Mouse (Mus musculus) hindbrain, embryonic 13.5 days (tissue): ENCODE data around the gene Nfkbie. TPM values are rescaled to one million over a fixed set of nuclear protein-coding genes. Genes with fewer than 3 reads are reported as not detected.

Source experiments
- ATAC-seq: fragments of 200-750 bp; cut with Nextera tagmentation; 2 replicates; pipeline ENCODE4 v1.8.0; 2017; ENCODE audit warnings: moderate TSS enrichment; ENCODE audit not compliant: low FRiP score
- H3K27ac ChIP-seq: fragments of 300-500 bp; sonication (generic); 2 replicates; pipeline ENCODE4 v1.5.1; 2015; ENCODE audit warnings: inconsistent platforms, mild to moderate bottlenecking, moderate library complexity
- H3K27me3 ChIP-seq: fragments of 300-500 bp; sonication (generic); 2 replicates; pipeline ENCODE4 v1.6.1; 2015; ENCODE audit warnings: mild to moderate bottlenecking, inconsistent platforms
- H3K36me3 ChIP-seq: fragments of 300-500 bp; sonication (generic); 2 replicates; pipeline ENCODE4 v1.6.1; 2015; ENCODE audit warnings: mild to moderate bottlenecking, inconsistent platforms
- H3K4me1 ChIP-seq: fragments of 300-500 bp; sonication (generic); replicated peaks from 2 replicates; pipeline ENCODE4 v1.6.1; 2015; ENCODE audit warnings: inconsistent platforms
- H3K4me2 ChIP-seq: fragments of 300-500 bp; sonication (generic); 2 replicates; pipeline ENCODE4 v1.6.1; 2015; ENCODE audit warnings: inconsistent platforms, mild to moderate bottlenecking, moderate library complexity
- H3K4me3 ChIP-seq: fragments of 300-500 bp; sonication (generic); 2 replicates; pipeline ENCODE4 v1.5.1; 2015; ENCODE audit warnings: mild to moderate bottlenecking, inconsistent platforms
- H3K9ac ChIP-seq: fragments of 300-500 bp; sonication (generic); 2 replicates; pipeline ENCODE4 v1.6.1; 2015; ENCODE audit warnings: mild to moderate bottlenecking, inconsistent platforms
- H3K9me3 ChIP-seq: fragments of 300-500 bp; sonication (generic); 2 replicates; pipeline ENCODE4 v1.6.1; 2016; ENCODE audit warnings: inconsistent platforms
- WGBS: fragments of 180-500 bp; shearing (Covaris S2); methylation state at CpG from one replicate; pipeline ENCODE4 v1.1.7; 2015; 5-methylcytosine and 5-hydroxymethylcytosine counted together
- polyA plus RNA-seq: library from polyadenylated mRNA; unstranded; fragments of >200 nt; fragmentation: Nextera tagmentation; extraction: Ambion mirVana; gene quantifications from 2 replicates; pipeline ENCODE4 v1.2.1, GENCODE M21; 2015

Gene Nfkbie
- polyA plus RNA-seq, 1 experiment from 2014 or later, result 6.5 TPM

DNA sequence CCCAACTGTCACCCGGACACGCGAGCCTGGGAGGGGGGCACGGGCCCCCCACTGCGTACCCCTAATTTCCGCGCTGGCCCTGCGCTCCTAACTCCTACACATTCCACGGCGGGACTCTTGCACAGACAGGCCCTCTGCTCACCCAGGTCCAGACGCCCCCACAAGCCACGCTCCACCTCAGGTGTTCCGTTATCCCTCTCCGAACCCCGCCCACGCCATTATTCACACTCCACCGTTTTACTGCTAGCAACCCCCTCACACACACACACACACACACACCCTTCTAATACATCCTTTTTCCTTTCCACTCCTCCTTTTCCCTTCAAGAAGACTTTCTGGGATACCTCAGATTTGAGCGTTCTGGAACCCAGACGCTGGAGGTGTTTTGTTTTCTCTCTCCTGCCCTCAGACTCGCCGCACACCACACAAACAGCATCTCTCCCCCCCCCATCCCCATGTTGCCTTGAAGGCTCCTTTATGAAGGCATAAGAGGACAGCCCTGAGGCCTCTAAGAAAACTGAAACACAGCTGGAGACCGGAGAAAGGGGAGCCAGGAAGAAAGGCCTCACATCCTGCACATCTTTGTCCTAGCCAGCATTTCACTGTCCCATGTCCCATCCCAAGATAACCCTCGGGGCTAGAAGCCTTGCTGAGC, 40.4 kb downstream of the Nfkbie start:
- H3K4me3 ChIP-seq, result peak overlapping the region; percentile 47
- ATAC-seq, result peak; percentile 36
- H3K27me3 ChIP-seq, result peaks cover 50% of the 10 kb centered on the region
- H3K36me3 ChIP-seq, result no peaks in the 10 kb centered on the region
- 5% methylated on average over 23 of the region's 23 CpGs for WGBS
- peak overlapping the region; percentile 62 for H3K27ac ChIP-seq
- peak overlapping the region; percentile 92 for H3K4me2 ChIP-seq
- peak overlapping the region; percentile 73 for H3K9ac ChIP-seq
- peaks cover 69% of the 10 kb centered on the region for H3K4me1 ChIP-seq
- no peaks in the 10 kb centered on the region for H3K9me3 ChIP-seq

DNA sequence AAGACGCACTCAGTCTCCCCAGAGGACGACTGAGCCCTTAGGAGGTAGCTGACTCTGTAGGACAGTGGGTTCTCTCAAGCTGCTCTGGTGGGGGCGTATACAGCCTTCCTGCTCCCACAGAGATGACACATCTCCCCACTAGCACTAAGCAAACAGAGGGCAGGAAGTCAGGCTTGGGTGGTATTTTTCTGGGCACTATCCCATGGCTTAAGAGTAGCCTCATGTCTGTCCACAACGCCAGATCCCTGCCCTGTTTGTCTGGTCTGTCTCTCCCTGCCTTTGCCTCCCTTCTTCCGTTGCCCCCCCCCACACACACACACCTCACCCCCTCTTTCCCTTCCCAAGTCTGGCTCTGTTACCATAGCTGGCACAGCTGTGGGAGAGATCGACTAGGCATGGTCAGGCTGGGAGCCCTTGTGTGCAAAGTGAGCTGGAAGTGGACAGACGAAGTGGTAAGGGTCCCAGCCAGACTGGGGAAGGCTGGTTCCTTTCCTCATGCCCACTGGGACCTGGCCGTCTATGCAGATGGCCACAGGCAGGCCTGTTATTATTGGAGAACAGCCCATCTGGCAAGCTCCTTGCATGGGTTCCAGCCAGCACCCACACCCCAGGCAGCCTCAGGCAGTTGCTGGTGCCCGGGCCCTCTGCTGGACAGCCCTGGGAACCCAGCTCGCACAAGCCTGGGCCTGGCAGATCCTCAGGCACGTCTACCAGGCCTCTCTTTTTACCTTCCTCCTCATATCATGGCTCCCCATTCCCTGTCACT, 41.3 kb downstream of the Nfkbie start:
- WGBS, result 21% methylated on average over 11 of the region's 11 CpGs
- H3K27ac ChIP-seq, result peak overlapping the region; percentile 62
- peaks cover 71% of the 10 kb centered on the region for H3K4me1 ChIP-seq
- ATAC-seq, result no peak
- no peak overlapping the region for H3K4me2 ChIP-seq
- no peaks in the 10 kb centered on the region for H3K9me3 ChIP-seq
- no peak overlapping the region for H3K9ac ChIP-seq
- H3K36me3 ChIP-seq, result no peaks in the 10 kb centered on the region
- H3K4me3 ChIP-seq, result no peak overlapping the region
- peaks cover 60% of the 10 kb centered on the region for H3K27me3 ChIP-seq

DNA sequence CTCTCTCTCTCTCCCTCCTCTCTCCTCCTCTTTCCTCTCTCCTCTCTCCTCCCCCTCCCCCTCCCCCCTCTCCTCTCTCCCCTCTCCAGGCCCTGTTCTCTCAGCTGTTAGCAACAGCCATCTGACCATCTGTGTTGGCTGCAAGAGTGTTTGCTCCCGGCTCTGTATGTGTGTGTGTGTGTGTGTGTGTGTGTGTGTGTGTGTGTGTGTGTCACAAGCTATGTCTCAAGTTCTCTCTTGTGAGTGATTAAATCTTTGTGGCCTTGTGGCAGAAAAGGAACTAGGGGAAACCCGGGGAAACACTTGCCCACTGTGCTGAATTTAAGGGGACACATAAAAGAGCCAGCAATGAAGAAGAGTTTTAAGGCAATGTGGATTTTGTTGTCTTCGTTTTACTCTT, 42.3 kb downstream of the Nfkbie start:
- H3K27ac ChIP-seq, result no peak overlapping the region

DNA sequence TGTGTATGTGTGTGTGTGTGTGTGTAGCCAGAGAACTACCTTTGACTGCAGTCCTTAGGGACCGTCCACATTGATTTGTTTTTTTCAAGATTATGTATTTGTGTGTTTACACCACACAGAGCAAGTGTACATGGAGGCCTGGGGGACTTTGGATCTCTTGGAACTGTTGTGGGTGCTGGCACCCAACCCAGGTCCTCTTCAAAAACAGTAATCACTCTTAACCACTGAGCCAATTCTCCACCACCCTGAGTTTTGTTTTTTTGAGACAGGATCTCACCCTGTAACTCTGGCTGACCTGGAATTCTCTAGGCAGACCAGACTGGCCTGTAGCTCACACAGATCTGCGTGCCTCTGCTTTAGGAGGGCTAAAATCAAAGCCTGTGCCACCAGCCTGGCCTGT, 42.9 kb downstream of the Nfkbie start:
- no peak overlapping the region for H3K9ac ChIP-seq
- no peak overlapping the region for H3K27ac ChIP-seq
- H3K4me1 ChIP-seq, result peaks cover 60% of the 10 kb centered on the region
- H3K36me3 ChIP-seq, result no peaks in the 10 kb centered on the region
- H3K9me3 ChIP-seq, result no peaks in the 10 kb centered on the region
- H3K4me3 ChIP-seq, result no peak overlapping the region
- H3K4me2 ChIP-seq, result no peak overlapping the region
- ATAC-seq, result no peak
- 96% methylated on average over 2 of the region's 2 CpGs for WGBS
- peaks cover 58% of the 10 kb centered on the region for H3K27me3 ChIP-seq

More for the DNA sequence above, 42.3 kb downstream of the Nfkbie start:
- no peak overlapping the region for H3K4me3 ChIP-seq
- H3K9ac ChIP-seq, result no peak overlapping the region
- H3K9me3 ChIP-seq, result no peaks in the 10 kb centered on the region
- H3K4me1 ChIP-seq, result peaks cover 65% of the 10 kb centered on the region
- no peak for ATAC-seq
- whole genome bisulfite sequencing, result 51% methylated on average over 3 of the region's 3 CpGs
- no peaks in the 10 kb centered on the region for H3K36me3 ChIP-seq
- no peak overlapping the region for H3K4me2 ChIP-seq
- H3K27me3 ChIP-seq, result peaks cover 61% of the 10 kb centered on the region

DNA sequence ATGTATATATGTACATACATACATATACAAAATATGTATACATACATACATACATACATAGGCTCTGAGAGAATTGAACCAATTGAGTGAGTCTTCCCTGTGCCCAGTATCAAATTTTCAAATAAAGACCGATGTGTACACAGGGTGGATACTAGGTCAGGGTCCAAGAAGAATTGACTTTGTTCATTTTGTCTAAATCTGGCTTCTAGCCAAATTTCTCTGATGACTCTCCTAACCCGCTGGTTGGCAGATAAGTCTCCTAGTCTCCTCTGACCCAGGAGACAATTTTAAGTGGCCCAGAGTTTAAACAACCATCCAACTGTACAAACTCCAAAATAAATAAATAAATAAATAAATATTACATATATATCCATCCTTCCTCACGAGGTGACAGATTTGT, 43.4 kb downstream of the Nfkbie start:
- Histone ChIP-seq H3K4me3 (no peak overlapping the region), H3K27me3 (peaks cover 56% of the 10 kb centered on the region), H3K4me1 (peaks cover 54% of the 10 kb centered on the region), H3K9ac (no peak overlapping the region), H3K9me3 (no peaks in the 10 kb centered on the region), H3K27ac (no peak overlapping the region), H3K4me2 (peak overlapping the region; percentile 56), H3K36me3 (no peaks in the 10 kb centered on the region)
- ATAC-seq, result no peak
- WGBS, result 34% methylated on average over 3 of the region's 3 CpGs

DNA sequence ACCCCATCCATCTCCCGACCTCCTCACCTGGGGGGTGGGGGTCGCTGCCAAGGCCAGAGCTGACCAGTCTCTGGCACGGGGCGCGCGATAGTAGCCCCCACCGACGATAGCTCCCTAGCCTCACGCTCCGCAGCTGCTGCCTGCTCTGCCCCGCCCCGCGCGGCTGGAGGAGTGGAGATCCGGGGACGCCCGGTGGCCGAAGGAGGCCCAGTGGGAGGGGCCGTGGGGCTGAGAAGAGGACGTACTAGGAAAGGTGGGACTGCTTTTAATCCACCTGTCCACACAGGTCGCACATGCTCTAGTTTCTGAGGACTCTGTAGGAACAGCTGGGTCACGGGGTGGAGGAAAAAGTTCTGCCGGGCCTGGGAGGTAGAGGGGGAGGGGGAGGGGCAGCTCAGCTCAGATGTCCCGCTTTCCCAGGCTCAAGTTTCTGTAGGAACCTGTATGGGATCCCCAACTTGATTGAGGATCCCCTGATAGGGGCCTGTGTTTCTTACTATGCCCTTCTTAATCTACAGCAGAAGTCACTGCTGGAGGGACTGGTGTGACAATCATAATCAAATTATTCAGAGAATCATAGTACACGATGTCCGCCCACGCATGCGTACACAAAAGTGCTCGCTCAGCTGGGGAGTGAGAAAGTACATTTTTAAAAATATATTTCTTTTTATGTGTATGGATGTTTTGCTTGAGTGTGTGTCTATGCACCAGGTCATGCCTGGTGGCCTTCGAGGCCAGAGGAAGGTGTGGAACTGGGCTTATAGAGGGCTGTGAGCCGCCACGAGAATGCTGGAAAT, 44.1 kb downstream of the Nfkbie start, which contains the start of gene Slc29a1:
Gene Slc29a1, minus strand, starts transcription at position 161 of the 797 bp plus-strand sequence.
- H3K4me1 ChIP-seq, result peaks cover 47% of the 10 kb centered on the region
- no peak within 1 kb of the TSS for H3K27ac ChIP-seq
- no peaks in the 10 kb centered on the region for H3K36me3 ChIP-seq
- H3K9me3 ChIP-seq, result no peaks in the 10 kb centered on the region
- peak within 1 kb of the TSS; percentile 68 for H3K9ac ChIP-seq
- ATAC-seq, result no peak
- peaks cover 48% of the 10 kb centered on the region for H3K27me3 ChIP-seq
- H3K4me2 ChIP-seq, result peak within 1 kb of the TSS; percentile 56
- peak within 1 kb of the TSS; percentile 32 for H3K4me3 ChIP-seq
- 15% methylated on average over 32 of the region's 32 CpGs for WGBS

DNA sequence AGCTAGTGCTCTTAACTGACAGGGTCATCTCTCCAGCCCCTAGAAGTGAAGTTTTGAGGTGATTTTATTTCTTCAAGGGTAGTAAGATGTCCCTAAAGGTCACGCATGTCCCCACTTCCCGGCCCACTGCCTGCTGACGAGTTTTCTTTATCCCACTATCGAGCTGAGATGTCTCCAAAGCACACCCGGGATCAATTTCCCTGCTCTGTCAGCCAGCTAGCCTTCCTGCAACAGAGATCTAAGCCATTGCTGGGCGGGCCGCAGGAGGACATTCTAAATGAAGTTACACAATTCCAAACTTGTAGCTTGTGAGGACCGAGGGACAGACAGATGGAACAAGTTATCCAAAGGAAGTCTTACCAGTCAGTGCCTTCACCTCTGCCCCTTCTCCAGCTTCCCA, 44.8 kb downstream of the Nfkbie start:
- H3K4me1 ChIP-seq, result peaks cover 41% of the 10 kb centered on the region
- ATAC-seq, result no peak
- no peak overlapping the region for H3K4me3 ChIP-seq
- H3K36me3 ChIP-seq, result no peaks in the 10 kb centered on the region
- H3K27me3 ChIP-seq, result peaks cover 42% of the 10 kb centered on the region
- WGBS, result 56% methylated on average over 8 of the region's 8 CpGs
- no peak overlapping the region for H3K4me2 ChIP-seq
- no peaks in the 10 kb centered on the region for H3K9me3 ChIP-seq
- no peak overlapping the region for H3K27ac ChIP-seq
- no peak overlapping the region for H3K9ac ChIP-seq

DNA sequence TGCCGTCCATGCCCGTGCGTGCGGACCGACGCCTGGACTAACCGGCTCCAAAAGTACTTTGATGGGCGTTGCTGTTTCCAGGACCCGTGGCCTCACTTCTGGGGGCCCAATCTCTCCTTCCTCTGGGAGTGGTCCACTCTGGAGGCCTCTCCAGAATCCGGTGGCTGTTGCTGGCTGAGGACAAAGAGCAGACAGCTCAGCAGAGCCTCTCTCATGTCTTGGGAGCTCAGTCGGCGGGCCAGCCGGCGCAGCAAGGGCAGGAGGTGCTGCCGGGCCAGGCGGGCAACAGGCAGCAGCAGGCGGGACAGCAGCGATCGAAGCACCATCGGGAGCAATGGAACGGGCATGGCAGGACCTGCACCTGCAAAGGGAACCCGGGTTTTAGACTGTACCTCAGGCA, 45.8 kb downstream of the Nfkbie start:
- H3K27ac ChIP-seq, result no peak overlapping the region
- no peak overlapping the region for H3K4me2 ChIP-seq
- no peaks in the 10 kb centered on the region for H3K36me3 ChIP-seq
- no peak for ATAC-seq
- no peak overlapping the region for H3K9ac ChIP-seq
- H3K9me3 ChIP-seq, result no peaks in the 10 kb centered on the region
- WGBS, result 13% methylated on average over 22 of the region's 22 CpGs
- H3K27me3 ChIP-seq, result peaks cover 39% of the 10 kb centered on the region
- no peak overlapping the region for H3K4me3 ChIP-seq
- peaks cover 30% of the 10 kb centered on the region for H3K4me1 ChIP-seq

DNA sequence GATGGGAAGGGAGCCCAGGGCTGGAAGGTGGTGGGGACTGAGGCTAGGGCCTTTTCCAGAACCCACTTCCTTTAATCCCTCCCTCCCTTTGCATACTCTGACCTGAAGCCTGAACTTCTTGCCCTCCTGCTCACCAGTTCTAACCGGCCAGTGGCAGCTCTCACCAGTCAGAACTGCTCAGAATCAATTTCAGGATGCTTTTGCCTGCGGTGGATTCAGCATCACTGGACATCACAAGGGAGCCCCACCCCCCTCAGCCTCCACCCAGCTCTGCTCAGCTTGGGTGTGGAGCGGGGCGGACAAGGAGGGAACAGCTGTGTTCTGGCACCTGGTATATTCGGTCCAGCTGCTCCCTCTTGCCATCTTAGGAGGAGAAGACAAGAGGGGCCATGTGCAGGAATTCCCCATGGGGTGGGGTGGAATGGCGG, 46.4 kb downstream of the Nfkbie start, which contains the start of gene Mymx:
Gene Mymx, minus strand, starts transcription at position 226 of the 428 bp plus-strand sequence.
- no peak within 1 kb of the TSS for H3K27ac ChIP-seq
- peak; percentile 32; the same call in 1 of the 2 replicates for ATAC-seq
- no peak within 1 kb of the TSS for H3K9ac ChIP-seq

DNA sequence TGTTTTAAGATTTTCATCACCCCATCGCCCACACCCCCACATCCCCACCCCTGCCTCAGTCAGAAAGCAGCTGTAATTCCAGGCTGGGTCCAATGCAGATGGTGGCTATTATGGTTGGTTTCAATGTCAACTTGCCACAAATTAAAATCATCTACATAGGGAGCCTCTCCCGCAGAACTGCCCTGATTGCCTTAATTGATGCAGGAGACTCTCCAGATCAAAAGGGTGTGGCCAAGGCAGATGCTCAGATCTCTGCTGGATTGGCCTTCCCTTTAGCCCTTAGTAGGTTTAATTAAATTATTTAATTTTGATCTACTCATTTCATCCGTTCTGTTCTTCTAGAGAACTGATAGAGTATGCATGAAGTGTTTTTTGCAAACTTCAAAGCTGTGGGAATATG, 47.5 kb downstream of the Nfkbie start:
- Histone ChIP-seq H3K9me3 (no peaks in the 10 kb centered on the region), H3K27me3 (peaks cover 32% of the 10 kb centered on the region), H3K9ac (no peak overlapping the region), H3K4me3 (no peak overlapping the region), H3K4me2 (no peak overlapping the region), H3K4me1 (peaks cover 21% of the 10 kb centered on the region), H3K27ac (no peak overlapping the region), H3K36me3 (no peaks in the 10 kb centered on the region)
- ATAC-seq, result no peak
- WGBS, result 79% methylated on average over 3 of the region's 3 CpGs

More for the DNA sequence above, 46.4 kb downstream of the Nfkbie start, which contains the start of gene Mymx:
- H3K9me3 ChIP-seq, result no peaks in the 10 kb centered on the region
- H3K4me2 ChIP-seq, result no peak within 1 kb of the TSS
- 22% methylated on average over 6 of the region's 6 CpGs for WGBS
- H3K4me1 ChIP-seq, result peaks cover 24% of the 10 kb centered on the region
- peaks cover 35% of the 10 kb centered on the region for H3K27me3 ChIP-seq
- no peak within 1 kb of the TSS for H3K4me3 ChIP-seq
- no peaks in the 10 kb centered on the region for H3K36me3 ChIP-seq

DNA sequence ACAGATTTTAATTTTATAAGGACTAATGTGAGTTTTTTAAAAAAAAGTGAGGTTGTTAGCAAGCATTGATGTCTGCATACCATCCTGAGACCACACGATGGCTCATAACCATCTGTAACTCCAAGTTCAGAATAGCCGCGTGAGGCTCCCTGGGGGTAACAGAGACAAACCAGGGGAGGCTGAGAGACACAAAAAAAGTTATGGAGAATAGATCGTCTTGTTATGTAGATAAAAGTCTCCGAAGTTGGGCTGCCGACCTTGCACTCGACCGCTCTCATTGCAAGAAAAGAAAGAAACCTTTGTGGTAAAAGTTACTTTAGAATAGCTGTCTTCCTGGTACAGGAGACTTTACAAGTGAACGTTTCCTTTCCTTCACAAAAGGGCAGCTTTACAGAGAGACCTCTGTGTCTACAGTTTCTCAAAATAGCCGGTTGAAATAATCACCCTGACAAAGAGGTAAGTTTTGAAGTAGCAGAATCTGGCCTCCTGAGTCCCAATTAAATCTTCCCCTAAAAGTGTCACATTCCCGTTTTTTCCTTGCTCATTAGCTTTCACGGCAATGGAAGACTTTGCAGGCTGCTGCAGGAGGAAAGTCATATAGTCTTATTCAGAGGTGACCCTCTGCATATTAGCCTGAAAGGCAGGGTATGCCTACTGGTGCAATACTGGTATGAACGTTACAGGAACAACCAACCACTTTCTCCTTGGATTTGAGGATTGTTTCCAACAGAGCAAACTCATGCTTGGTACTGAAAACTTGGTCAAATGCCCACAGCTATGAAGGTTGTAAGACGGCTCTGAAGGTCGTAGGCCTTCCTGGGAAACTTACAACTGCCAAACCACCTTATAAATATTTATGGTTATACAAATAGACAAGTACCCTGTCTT, 51.7 kb downstream of the Nfkbie start:
- Histone ChIP-seq H3K4me2 (no peak overlapping the region), H3K4me3 (no peak overlapping the region), H3K4me1 (peaks cover 6% of the 10 kb centered on the region; the same call in 1 of the 2 replicates), H3K9ac (no peak overlapping the region), H3K9me3 (no peaks in the 10 kb centered on the region), H3K27me3 (peaks cover 8% of the 10 kb centered on the region), H3K36me3 (no peaks in the 10 kb centered on the region), H3K27ac (no peak overlapping the region)
- ATAC-seq, result no peak
- 82% methylated on average over 15 of the region's 15 CpGs for WGBS
